Mouse (Mus musculus) bone marrow macrophage, adult 2 months (primary cell): ENCODE measurements around the gene Nkd1. TPM values are rescaled to one million over a fixed set of nuclear protein-coding genes. Genes with fewer than 3 reads are reported as not detected.

Source experiments
- H3K27ac ChIP-seq: 2 replicates; pipeline ENCODE4 v1.5.1; 2012; ENCODE audit warnings: low read depth, low read length; ENCODE audit not compliant: insufficient read depth
- H3K4me1 ChIP-seq: 2 replicates; pipeline ENCODE4 v1.6.1; 2012; ENCODE audit warnings: low read length; ENCODE audit not compliant: control insufficient read depth, insufficient read depth
- H3K4me3 ChIP-seq: 2 replicates; pipeline ENCODE4 v1.5.1; 2012; ENCODE audit warnings: mild to moderate bottlenecking, low read length, moderate library complexity; ENCODE audit not compliant: insufficient read depth
- CTCF ChIP-seq: IDR thresholded peaks from 2 replicates; pipeline ENCODE4 v1.5.1; 2012; ENCODE audit warnings: low read depth, mild to moderate bottlenecking, low read length, moderate library complexity
- POLR2A ChIP-seq: IDR thresholded peaks from 2 replicates; pipeline ENCODE4 v1.6.1; 2012; ENCODE audit warnings: mild to moderate bottlenecking, low read depth, low read length, borderline replicate concordance
- polyA plus RNA-seq: library from polyadenylated mRNA; stranded (reverse); fragments of >200 nt; gene quantifications from 2 replicates; pipeline ENCODE4 v1.2.4, GENCODE M21; 2012; ENCODE audit not compliant: missing spikeins, insufficient read depth, insufficient read length

Nkd1 gene
- polyA plus RNA-seq, 1 experiment, result not detected

GRCm38 (mm10) chr8:88520381-88520780 is 773 bp upstream of the Nkd1 start:
- H3K4me1 ChIP-seq, result no peaks in the 10 kb centered on the region
- TF ChIP-seq CTCF, result no peak
- TF ChIP-seq POLR2A, result no peak
- H3K4me3 ChIP-seq, result no peak overlapping the region
- no peak overlapping the region for H3K27ac ChIP-seq

GRCm38 (mm10) chr8:88521541-88522414 is 624 bp downstream of the Nkd1 start:
- Histone ChIP-seq H3K4me3 (peak overlapping the region; percentile 52), H3K27ac (no peak overlapping the region), H3K4me1 (no peaks in the 10 kb centered on the region)
- TF ChIP-seq POLR2A, result no peak

- H3K4me1 ChIP-seq, result no peaks in the 10 kb centered on the region
- H3K4me3 ChIP-seq, result no peak overlapping the region
- TF ChIP-seq CTCF, result no peak
- TF ChIP-seq POLR2A, result no peak
- no peak overlapping the region for H3K27ac ChIP-seq
These were observed 1.4 kb downstream of the Nkd1 start for GRCm38 (mm10) chr8:88522433-88523030.

- Histone ChIP-seq H3K4me1 (no peaks in the 10 kb centered on the region), H3K4me3 (no peak overlapping the region)
These were observed 2.5 kb downstream of the Nkd1 start for GRCm38 (mm10) chr8:88523621-88524020.

GRCm38 (mm10) chr8:88524132-88524531 is 3.0 kb downstream of the Nkd1 start:
- Histone ChIP-seq H3K4me3 (no peak overlapping the region), H3K27ac (no peak overlapping the region), H3K4me1 (no peaks in the 10 kb centered on the region)
- no peak for TF ChIP-seq CTCF
- TF ChIP-seq POLR2A, result no peak

More at GRCm38 (mm10) chr8:88523621-88524020, 2.5 kb downstream of the Nkd1 start:
- TF ChIP-seq CTCF (no peak), POLR2A (no peak)
- no peak overlapping the region for H3K27ac ChIP-seq

GRCm38 (mm10) chr8:88524851-88525250 is 3.7 kb downstream of the Nkd1 start:
- H3K4me3 ChIP-seq, result no peak overlapping the region
- H3K4me1 ChIP-seq, result no peaks in the 10 kb centered on the region
- H3K27ac ChIP-seq, result no peak overlapping the region
- TF ChIP-seq POLR2A, result no peak
- TF ChIP-seq CTCF, result no peak

GRCm38 (mm10) chr8:88526296-88526695 is 5.1 kb downstream of the Nkd1 start:
- no peak overlapping the region for H3K4me3 ChIP-seq
- TF ChIP-seq POLR2A (no peak), CTCF (no peak)
- no peaks in the 10 kb centered on the region for H3K4me1 ChIP-seq
- H3K27ac ChIP-seq, result no peak overlapping the region

GRCm38 (mm10) chr8:88528186-88528585 is 7.0 kb downstream of the Nkd1 start:
- no peak for TF ChIP-seq POLR2A
- no peak for TF ChIP-seq CTCF
- Histone ChIP-seq H3K4me3 (no peak overlapping the region), H3K27ac (no peak overlapping the region), H3K4me1 (no peaks in the 10 kb centered on the region)

- Histone ChIP-seq H3K4me3 (no peak overlapping the region), H3K27ac (no peak overlapping the region), H3K4me1 (no peaks in the 10 kb centered on the region)
- TF ChIP-seq CTCF (no peak), POLR2A (no peak)
These were observed 8.6 kb downstream of the Nkd1 start for GRCm38 (mm10) chr8:88529798-88530197.

- Histone ChIP-seq H3K4me1 (no peaks in the 10 kb centered on the region), H3K4me3 (no peak overlapping the region), H3K27ac (no peak overlapping the region)
- TF ChIP-seq POLR2A, result no peak
These were observed 15.9 kb downstream of the Nkd1 start for GRCm38 (mm10) chr8:88537081-88537480.
